Mouse (Mus musculus): ENCODE measurements around the gene Kcnd2. TPM values are rescaled to one million over a fixed set of nuclear protein-coding genes. Genes with fewer than 3 reads are reported as not detected.
A peak's percentile ranks its signal among the peaks of the same experiment; 100 is the strongest.

Gene Kcnd2
- polyA plus RNA-seq, 1 experiment from 2014 or later, result not detected

DNA sequence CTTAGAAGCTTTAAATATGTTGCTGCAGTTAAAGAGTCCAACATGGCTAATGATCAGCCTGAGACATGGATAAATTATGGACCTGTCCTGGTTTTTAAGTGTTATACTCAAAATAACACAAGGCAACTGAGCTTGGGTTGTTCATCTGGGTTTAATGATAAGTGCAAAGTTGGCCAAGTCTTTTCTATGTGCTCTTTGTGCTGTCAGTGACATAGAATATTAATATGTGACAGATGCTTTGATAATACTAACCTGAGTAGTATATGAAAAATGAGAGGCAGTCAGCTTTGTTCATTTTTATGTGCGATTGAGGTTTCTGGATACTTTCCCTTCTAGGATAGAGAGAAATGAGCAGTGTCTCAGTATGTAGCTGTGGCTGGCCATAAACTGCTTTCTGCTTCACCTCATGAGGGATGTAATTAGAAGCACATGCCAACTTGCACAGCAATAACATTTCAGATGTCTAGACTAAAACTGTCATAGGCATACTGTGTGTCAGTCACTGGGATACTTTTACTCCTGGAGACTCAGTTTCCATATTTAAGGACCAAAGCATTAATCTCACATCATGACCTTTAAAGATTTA lies 312.3 kb downstream of the Kcnd2 start:
- Histone ChIP-seq H3K4me3 (ENCODE audit: low read depth, low read length) (no peak overlapping the region), H3K4me2 (ENCODE audit: low read depth, low read length) (no peak overlapping the region), H3K9me3 (ENCODE audit: low read length) (no peaks in the 10 kb centered on the region), H3K27me3 (ENCODE audit: insufficient read depth, low read length) (no peaks in the 10 kb centered on the region), H3K9ac (replicated peaks) (no peak overlapping the region), H3K36me3 (replicated peaks; ENCODE audit: insufficient read depth, low read length) (no peaks in the 10 kb centered on the region), H3K27ac (ENCODE audit: low read depth) (no peak overlapping the region), H3K4me1 (ENCODE audit: insufficient read depth) (no peaks in the 10 kb centered on the region)
- ATAC-seq, result no peak
- TF ChIP-seq CTCF (IDR thresholded peaks at IDR 0.05; ENCODE audit: low read depth), result no peak
- TF ChIP-seq EP300 (IDR thresholded peaks at IDR 0.05; ENCODE audit: low read depth), result no peak
- no peak for DNase-seq
- WGBS (ENCODE audit: insufficient replicate concordance), result 63% methylated on average over 1 of the region's 1 CpGs

DNA sequence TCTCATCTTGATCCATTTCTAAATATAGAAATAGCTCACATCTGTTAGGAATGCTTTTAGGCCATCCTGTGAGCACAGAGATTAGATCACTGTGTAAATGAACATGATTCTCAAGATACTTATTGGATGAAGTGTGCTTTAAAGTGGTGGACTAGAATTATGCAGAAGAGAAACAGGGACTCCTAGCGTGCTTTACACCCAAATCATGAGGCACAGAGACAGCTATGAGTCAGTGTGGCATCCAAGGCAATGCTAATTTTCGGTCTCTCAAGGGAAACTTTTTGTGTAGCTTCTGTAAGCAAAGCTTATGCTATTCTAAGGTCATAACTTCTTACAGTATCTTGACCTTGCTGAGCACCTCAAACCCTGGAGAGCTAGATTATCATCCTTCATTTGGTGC lies 318.7 kb downstream of the Kcnd2 start:
- no peak overlapping the region for H3K4me2 ChIP-seq (ENCODE audit: low read depth, low read length)

DNA sequence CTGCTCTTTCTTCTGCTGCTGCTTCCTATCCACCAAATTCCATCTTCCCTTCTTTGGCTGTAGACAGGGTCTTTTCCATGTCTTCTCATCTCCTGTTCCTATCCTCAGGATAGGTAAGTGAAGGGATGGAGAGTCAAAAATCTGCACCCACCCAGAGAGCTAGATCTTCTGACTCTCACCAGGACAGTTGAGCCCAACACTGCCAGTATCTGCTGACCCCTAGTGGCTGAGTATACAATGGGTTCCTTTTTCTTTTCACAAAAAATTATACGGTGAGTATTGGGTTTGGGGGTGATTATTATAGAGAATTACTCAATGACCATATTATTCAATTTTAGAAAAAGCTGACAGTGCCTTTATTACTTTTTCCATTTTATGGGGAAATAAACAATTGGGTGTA lies 319.5 kb downstream of the Kcnd2 start:
- no peaks in the 10 kb centered on the region for H3K27me3 ChIP-seq (ENCODE audit: insufficient read depth, low read length)
- DNase-seq, result no peak
- no peak overlapping the region for H3K4me2 ChIP-seq (ENCODE audit: low read depth, low read length)
- H3K9ac ChIP-seq (replicated peaks), result no peak overlapping the region
- H3K27ac ChIP-seq (ENCODE audit: low read depth), result no peak overlapping the region
- TF ChIP-seq EP300 (IDR thresholded peaks at IDR 0.05; ENCODE audit: low read depth) (no peak), CTCF (IDR thresholded peaks at IDR 0.05; ENCODE audit: low read depth) (peak; percentile 50)
- H3K4me1 ChIP-seq (ENCODE audit: insufficient read depth), result no peaks in the 10 kb centered on the region
- H3K4me3 ChIP-seq (ENCODE audit: low read depth, low read length), result no peak overlapping the region
- no peak for ATAC-seq
- no peaks in the 10 kb centered on the region for H3K9me3 ChIP-seq (ENCODE audit: low read length)
- 29% methylated on average over 1 of the region's 1 CpGs for WGBS (ENCODE audit: insufficient replicate concordance)
- no peaks in the 10 kb centered on the region for H3K36me3 ChIP-seq (replicated peaks; ENCODE audit: insufficient read depth, low read length)

More for the DNA sequence above, 318.7 kb downstream of the Kcnd2 start:
- H3K9ac ChIP-seq (replicated peaks), result no peak overlapping the region
- no peak for DNase-seq
- no peaks in the 10 kb centered on the region for H3K27me3 ChIP-seq (ENCODE audit: insufficient read depth, low read length)
- ATAC-seq, result no peak
- WGBS (ENCODE audit: insufficient replicate concordance), result 60% methylated on average over 2 of the region's 2 CpGs
- H3K27ac ChIP-seq (ENCODE audit: low read depth), result no peak overlapping the region
- no peaks in the 10 kb centered on the region for H3K36me3 ChIP-seq (replicated peaks; ENCODE audit: insufficient read depth, low read length)
- TF ChIP-seq EP300 (IDR thresholded peaks at IDR 0.05; ENCODE audit: low read depth) (no peak), CTCF (IDR thresholded peaks at IDR 0.05; ENCODE audit: low read depth) (no peak)
- no peaks in the 10 kb centered on the region for H3K9me3 ChIP-seq (ENCODE audit: low read length)
- no peak overlapping the region for H3K4me3 ChIP-seq (ENCODE audit: low read depth, low read length)
- H3K4me1 ChIP-seq (ENCODE audit: insufficient read depth), result no peaks in the 10 kb centered on the region

DNA sequence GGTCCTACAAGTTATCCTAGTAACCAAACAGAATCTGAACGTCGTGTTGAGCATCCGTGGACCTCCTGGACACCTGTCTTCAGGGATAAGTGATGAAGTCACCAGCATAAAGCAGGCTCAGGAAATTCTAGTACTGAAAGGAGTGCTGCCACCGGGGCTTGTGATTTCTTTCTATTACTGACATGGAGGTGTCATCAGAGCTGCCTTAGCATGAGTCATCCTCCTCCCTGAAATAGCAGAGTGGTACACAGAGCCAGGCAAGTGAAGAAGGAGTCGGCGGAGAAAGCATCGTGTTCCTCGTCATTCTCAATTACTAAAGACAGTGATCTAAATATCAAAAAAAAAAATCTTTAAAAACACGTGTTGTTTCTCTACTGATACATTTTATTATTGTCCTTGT lies 336.2 kb downstream of the Kcnd2 start:
- Histone ChIP-seq H3K27ac (ENCODE audit: low read depth) (no peak overlapping the region), H3K36me3 (replicated peaks; ENCODE audit: insufficient read depth, low read length) (no peaks in the 10 kb centered on the region), H3K27me3 (ENCODE audit: insufficient read depth, low read length) (no peaks in the 10 kb centered on the region), H3K9ac (replicated peaks) (no peak overlapping the region), H3K4me1 (ENCODE audit: insufficient read depth) (no peaks in the 10 kb centered on the region), H3K4me2 (ENCODE audit: low read depth, low read length) (no peak overlapping the region), H3K9me3 (ENCODE audit: low read length) (no peaks in the 10 kb centered on the region), H3K4me3 (ENCODE audit: low read depth, low read length) (no peak overlapping the region)
- no peak for ATAC-seq
- no peak for DNase-seq
- no peak for TF ChIP-seq CTCF (IDR thresholded peaks at IDR 0.05; ENCODE audit: low read depth)
- no peak for TF ChIP-seq EP300 (IDR thresholded peaks at IDR 0.05; ENCODE audit: low read depth)
- 74% methylated on average over 9 of the region's 9 CpGs for WGBS (ENCODE audit: insufficient replicate concordance)

DNA sequence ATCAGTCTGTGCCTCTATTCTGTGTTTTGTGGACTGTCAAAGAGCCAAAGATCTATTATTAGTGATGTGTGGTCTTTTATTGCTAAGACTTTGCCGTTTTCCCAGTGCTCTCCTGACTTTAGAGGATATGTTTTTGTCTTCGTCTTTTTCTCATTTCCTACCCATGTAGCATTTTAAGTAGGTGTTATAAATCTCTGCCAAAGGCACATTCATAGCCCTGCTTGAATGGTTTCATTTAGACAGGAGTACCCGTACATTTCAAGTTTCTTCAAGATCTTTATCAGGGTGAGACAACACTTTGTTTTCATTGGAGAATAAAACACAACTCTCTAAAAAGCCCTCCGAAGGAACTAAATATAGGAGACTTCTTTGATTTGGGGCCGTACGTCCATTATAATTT lies 355.7 kb downstream of the Kcnd2 start:
- Histone ChIP-seq H3K4me1 (ENCODE audit: insufficient read depth) (no peaks in the 10 kb centered on the region), H3K36me3 (replicated peaks; ENCODE audit: insufficient read depth, low read length) (no peaks in the 10 kb centered on the region), H3K4me2 (ENCODE audit: low read depth, low read length) (no peak overlapping the region), H3K27me3 (ENCODE audit: insufficient read depth, low read length) (no peaks in the 10 kb centered on the region), H3K27ac (ENCODE audit: low read depth) (no peak overlapping the region), H3K9me3 (ENCODE audit: low read length) (no peaks in the 10 kb centered on the region), H3K9ac (replicated peaks) (no peak overlapping the region), H3K4me3 (ENCODE audit: low read depth, low read length) (no peak overlapping the region)
- DNase-seq (no peak), ATAC-seq (no peak)
- 60% methylated on average over 6 of the region's 6 CpGs for WGBS (ENCODE audit: insufficient replicate concordance)
- no peak for TF ChIP-seq EP300 (IDR thresholded peaks at IDR 0.05; ENCODE audit: low read depth)

DNA sequence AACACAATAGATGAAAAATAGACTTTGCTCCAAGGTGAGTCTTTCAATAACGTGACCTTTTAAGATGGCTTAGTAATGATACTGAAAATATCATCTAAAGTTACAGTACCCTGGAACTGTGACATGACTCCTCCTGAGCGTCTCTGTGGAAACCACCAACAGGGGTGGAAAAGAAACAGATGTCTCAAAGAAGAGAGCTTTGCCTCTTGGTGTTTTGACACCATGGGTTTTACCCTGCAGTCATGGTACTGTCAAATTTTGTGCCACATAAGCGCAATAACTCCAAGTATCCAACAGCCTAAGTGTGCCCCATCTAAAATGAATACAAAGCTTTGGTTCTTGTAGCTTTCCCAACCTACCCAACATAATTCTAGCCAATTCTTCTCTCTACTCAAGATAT lies 374.9 kb downstream of the Kcnd2 start:
- TF ChIP-seq CTCF (IDR thresholded peaks at IDR 0.05; ENCODE audit: low read depth), result no peak
- TF ChIP-seq EP300 (IDR thresholded peaks at IDR 0.05; ENCODE audit: low read depth), result no peak
- H3K4me3 ChIP-seq (ENCODE audit: low read depth, low read length), result no peak overlapping the region
- no peaks in the 10 kb centered on the region for H3K27me3 ChIP-seq (ENCODE audit: insufficient read depth, low read length)
- H3K4me2 ChIP-seq (ENCODE audit: low read depth, low read length), result no peak overlapping the region
- H3K9me3 ChIP-seq (ENCODE audit: low read length), result no peaks in the 10 kb centered on the region
- ATAC-seq, result no peak
- H3K4me1 ChIP-seq (ENCODE audit: insufficient read depth), result no peaks in the 10 kb centered on the region
- no peak overlapping the region for H3K9ac ChIP-seq (replicated peaks)
- WGBS (ENCODE audit: insufficient replicate concordance), result 72% methylated on average over 3 of the region's 3 CpGs
- H3K27ac ChIP-seq (ENCODE audit: low read depth), result no peak overlapping the region
- no peaks in the 10 kb centered on the region for H3K36me3 ChIP-seq (replicated peaks; ENCODE audit: insufficient read depth, low read length)
- no peak for DNase-seq

DNA sequence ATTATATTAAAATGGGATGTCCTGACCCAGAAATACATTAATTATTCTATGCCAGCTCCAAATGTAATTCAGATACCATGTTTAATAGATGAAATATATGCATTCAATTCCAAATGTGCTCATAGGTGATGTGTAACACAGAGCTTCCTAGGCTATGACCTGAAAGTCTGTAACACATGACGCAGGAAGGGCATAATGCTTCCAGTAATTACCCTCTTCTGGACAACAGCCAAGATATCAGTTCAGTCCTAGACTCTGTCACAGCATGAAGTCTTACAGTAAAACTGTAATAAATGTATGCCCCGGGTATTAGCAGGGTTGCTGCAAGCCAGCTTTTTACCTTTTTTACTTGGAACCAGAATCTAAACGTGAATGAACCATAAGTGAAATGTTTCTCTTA lies 382.1 kb downstream of the Kcnd2 start:
- no peak overlapping the region for H3K9ac ChIP-seq (replicated peaks)
- H3K4me3 ChIP-seq (ENCODE audit: low read depth, low read length), result no peak overlapping the region
- ATAC-seq, result no peak
- H3K4me2 ChIP-seq (ENCODE audit: low read depth, low read length), result no peak overlapping the region
- H3K9me3 ChIP-seq (ENCODE audit: low read length), result no peaks in the 10 kb centered on the region
- WGBS (ENCODE audit: insufficient replicate concordance), result 67% methylated on average over 3 of the region's 3 CpGs
- no peak for TF ChIP-seq EP300 (IDR thresholded peaks at IDR 0.05; ENCODE audit: low read depth)
- no peak for TF ChIP-seq CTCF (IDR thresholded peaks at IDR 0.05; ENCODE audit: low read depth)
- H3K27me3 ChIP-seq (ENCODE audit: insufficient read depth, low read length), result no peaks in the 10 kb centered on the region
- DNase-seq, result no peak
- H3K36me3 ChIP-seq (replicated peaks; ENCODE audit: insufficient read depth, low read length), result no peaks in the 10 kb centered on the region
- no peak overlapping the region for H3K27ac ChIP-seq (ENCODE audit: low read depth)
- no peaks in the 10 kb centered on the region for H3K4me1 ChIP-seq (ENCODE audit: insufficient read depth)
